Mouse (Mus musculus): ENCODE measurements around the gene Clstn1. TPM values are rescaled to one million over a fixed set of nuclear protein-coding genes. Genes with fewer than 3 reads are reported as not detected.

Gene Clstn1
- 590 and 603 TPM in 2 replicates for total RNA-seq (2014; rRNA removed)
- polyA plus RNA-seq (2015; fragmentation: Nextera tagmentation; extraction: Ambion mirVana) = 193 and 206 TPM in 2 replicates

DNA sequence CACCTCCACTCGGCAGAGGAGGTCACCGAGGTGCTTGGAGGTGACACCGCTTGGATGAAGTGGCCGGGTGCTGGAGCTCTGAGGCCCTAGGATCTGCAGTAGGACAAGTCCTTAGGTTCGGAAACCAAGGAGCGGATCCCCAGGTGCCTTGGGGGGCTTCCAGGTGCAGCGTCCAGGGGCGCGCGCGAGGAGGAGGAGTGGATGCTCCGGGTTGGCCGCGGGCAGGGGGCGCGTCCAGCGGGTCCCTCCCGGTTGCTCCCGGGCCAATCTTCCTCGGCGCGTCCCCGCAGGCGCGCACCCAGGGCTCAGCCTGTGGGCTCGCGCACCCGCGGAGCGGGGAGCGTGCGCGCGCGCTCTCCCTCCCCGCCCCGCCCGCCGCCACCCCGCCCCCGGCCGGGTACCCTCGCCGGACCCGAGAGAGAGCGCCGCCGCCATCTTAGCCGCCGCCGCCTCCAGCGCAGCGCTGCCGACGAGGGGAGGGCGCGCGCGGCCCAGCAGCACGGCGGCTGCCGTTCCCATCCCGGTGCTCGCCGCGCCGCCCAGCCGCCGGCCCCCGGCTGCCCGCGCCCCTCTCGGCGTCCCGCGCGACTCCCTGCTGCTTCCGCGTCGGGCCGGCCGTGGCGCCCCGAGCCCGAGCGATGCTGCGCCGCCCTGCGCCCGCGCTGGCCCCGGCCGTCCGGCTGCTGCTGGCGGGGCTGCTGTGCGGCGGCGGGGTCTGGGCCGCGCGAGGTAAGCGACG lies at the start of gene Clstn1:
Clstn1 (plus strand) TSS at position 425 of the 739 bp plus-strand sequence.
- DNase-seq (ENCODE audit: low spot score) = peak; percentile 94
- H3K4me1 ChIP-seq (ENCODE audit: insufficient read depth, low read length) = 0 out of 2 replicates have a peak, but pooled peaks cover 3% of the 10 kb centered on the region
- H3K9ac ChIP-seq (replicated peaks; ENCODE audit: low read length) = peak within 1 kb of the TSS; percentile 94
- H3K27me3 ChIP-seq (ENCODE audit: insufficient read depth, low read length) = no peaks in the 10 kb centered on the region
- peak within 1 kb of the TSS; percentile 94 for H3K4me3 ChIP-seq (ENCODE audit: low read length)
- peak; percentile 86 for ATAC-seq
- TF ChIP-seq CTCF (IDR thresholded peaks at IDR 0.05; ENCODE audit: low read depth) = no peak
- under 1% methylated on average over 61 of the region's 103 CpGs for WGBS
- H3K4me2 ChIP-seq (ENCODE audit: low read depth, low read length) = peak within 1 kb of the TSS; percentile 98
- H3K36me3 ChIP-seq (ENCODE audit: insufficient read depth, low read length) = no peaks in the 10 kb centered on the region
- peak within 1 kb of the TSS; percentile 91 for H3K27ac ChIP-seq
- H3K9me3 ChIP-seq (ENCODE audit: low read length) = no peaks in the 10 kb centered on the region

DNA sequence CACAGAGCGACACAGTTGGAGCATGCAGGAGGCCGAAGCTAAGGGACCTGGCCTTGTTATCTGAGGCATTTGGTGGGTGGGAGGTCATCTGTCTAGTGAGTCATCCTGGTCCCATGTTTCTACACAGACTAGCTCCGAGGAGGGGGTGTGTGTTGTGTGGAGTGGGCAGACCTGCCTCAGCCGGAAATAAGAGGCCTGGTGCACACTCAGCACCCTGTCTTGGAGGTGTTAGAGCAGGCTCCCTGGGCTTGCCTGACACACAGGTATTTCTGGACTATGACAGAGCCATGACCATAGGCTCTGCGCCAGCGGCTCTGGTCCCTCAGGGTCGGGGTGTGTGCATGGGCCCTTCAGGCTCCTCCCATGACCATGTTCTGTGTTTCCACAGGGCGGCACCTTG lies 46.8 kb upstream of the Clstn1 start:
- Histone ChIP-seq H3K4me2 (ENCODE audit: low read depth, low read length) (no peak overlapping the region), H3K9ac (replicated peaks; ENCODE audit: low read length) (no peak overlapping the region), H3K9me3 (ENCODE audit: low read length) (no peaks in the 10 kb centered on the region), H3K4me1 (ENCODE audit: insufficient read depth, low read length) (no peaks in the 10 kb centered on the region), H3K27ac (no peak overlapping the region), H3K4me3 (ENCODE audit: low read length) (no peak overlapping the region), H3K27me3 (ENCODE audit: insufficient read depth, low read length) (no peaks in the 10 kb centered on the region), H3K36me3 (ENCODE audit: insufficient read depth, low read length) (no peaks in the 10 kb centered on the region)
- ATAC-seq (0 out of 2 replicates have a peak, but pooled peaks have one; percentile 28), DNase-seq (ENCODE audit: low spot score) (no peak)
- TF ChIP-seq CTCF (IDR thresholded peaks at IDR 0.05; ENCODE audit: low read depth) = no peak
- 90% methylated on average over 8 of the region's 8 CpGs for WGBS

DNA sequence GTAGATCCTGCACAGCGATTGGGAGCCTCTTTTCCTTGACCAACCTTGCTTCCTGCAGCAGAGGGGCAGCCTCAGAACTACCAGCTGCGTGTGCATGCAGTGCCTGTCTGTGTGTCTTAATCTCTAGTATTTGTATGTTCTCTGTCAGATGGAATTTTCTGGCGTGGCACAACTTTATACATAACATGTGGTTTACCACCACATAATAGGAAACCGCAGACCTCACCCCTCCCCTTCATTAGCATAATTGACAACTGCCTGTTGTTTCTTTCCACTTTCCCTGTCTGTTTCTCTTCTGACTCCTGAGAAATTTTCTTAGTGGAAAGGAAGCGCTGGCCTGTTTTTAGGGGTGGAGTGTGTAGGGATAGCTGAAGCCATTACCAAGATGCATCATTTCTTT lies 44.3 kb upstream of the Clstn1 start:
- H3K4me2 ChIP-seq (ENCODE audit: low read depth, low read length) = no peak overlapping the region
- ATAC-seq = no peak
- WGBS = 56% methylated on average over 5 of the region's 5 CpGs
- H3K4me1 ChIP-seq (ENCODE audit: insufficient read depth, low read length) = no peaks in the 10 kb centered on the region
- no peak overlapping the region for H3K4me3 ChIP-seq (ENCODE audit: low read length)
- H3K27me3 ChIP-seq (ENCODE audit: insufficient read depth, low read length) = no peaks in the 10 kb centered on the region
- no peak for TF ChIP-seq CTCF (IDR thresholded peaks at IDR 0.05; ENCODE audit: low read depth)
- no peaks in the 10 kb centered on the region for H3K9me3 ChIP-seq (ENCODE audit: low read length)
- H3K27ac ChIP-seq = no peak overlapping the region
- DNase-seq (ENCODE audit: low spot score) = no peak
- peaks cover 17% of the 10 kb centered on the region; the same call in 1 of the 2 replicates for H3K36me3 ChIP-seq (ENCODE audit: insufficient read depth, low read length)
- H3K9ac ChIP-seq (replicated peaks; ENCODE audit: low read length) = no peak overlapping the region

DNA sequence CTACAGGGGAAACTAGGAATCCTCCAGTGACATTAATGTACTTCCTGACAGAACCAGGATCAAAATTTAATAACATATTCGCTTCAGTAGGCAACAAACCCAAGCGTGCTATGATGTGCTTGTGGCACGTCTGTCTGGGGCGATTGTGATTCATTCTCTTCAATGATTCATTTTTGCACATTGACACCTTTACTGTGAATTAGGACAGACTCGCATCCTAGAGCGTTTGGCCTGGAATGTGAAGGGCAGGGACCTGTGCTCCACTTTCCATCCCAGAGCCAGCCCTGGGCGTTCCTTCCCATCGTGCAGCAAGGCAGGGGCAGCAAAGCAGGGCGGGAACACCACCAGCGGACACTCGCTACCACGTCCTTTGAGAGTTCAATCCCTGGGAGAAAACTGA lies 43.8 kb upstream of the Clstn1 start:
- Histone ChIP-seq H3K4me3 (ENCODE audit: low read length) (no peak overlapping the region), H3K27ac (no peak overlapping the region), H3K4me2 (ENCODE audit: low read depth, low read length) (no peak overlapping the region), H3K27me3 (ENCODE audit: insufficient read depth, low read length) (no peaks in the 10 kb centered on the region), H3K9me3 (ENCODE audit: low read length) (no peaks in the 10 kb centered on the region), H3K36me3 (ENCODE audit: insufficient read depth, low read length) (peaks cover 18% of the 10 kb centered on the region; the same call in 1 of the 2 replicates), H3K4me1 (ENCODE audit: insufficient read depth, low read length) (no peaks in the 10 kb centered on the region), H3K9ac (replicated peaks; ENCODE audit: low read length) (no peak overlapping the region)
- DNase-seq (ENCODE audit: low spot score) (no peak), ATAC-seq (no peak)
- 74% methylated on average over 12 of the region's 12 CpGs for WGBS
- no peak for TF ChIP-seq CTCF (IDR thresholded peaks at IDR 0.05; ENCODE audit: low read depth)

DNA sequence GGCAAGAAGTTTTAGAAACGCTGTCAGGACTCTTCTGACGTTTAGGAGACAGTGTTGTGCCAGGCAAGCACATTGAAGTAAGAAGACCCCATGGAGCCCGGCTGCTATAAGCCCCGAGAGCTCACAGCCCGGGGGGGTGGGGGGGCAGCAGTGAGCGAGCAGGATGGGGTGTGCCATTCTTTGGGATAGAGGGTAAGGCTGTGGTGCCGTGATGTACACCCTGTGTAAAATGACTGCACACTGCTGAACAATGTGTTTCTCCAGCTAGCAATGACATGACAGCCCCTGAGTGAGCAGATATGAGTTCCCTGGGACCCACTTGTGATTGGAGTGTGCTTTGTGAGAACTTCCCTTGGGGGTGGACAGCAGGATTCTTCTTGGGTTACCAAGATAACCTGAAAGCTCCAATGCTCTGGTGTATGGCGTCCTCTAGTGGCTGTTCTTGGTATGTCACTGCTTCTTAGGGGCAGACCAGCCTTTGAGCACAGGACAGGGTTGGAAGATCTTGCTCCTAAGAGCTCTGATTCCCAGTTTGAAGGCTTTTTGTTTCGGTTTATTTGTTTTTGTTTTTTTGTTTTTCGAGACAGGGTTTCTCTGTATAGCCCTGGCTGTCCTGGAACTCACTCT lies 43.2 kb upstream of the Clstn1 start:
- peak; percentile 70 for ATAC-seq
- H3K9me3 ChIP-seq (ENCODE audit: low read length) = no peaks in the 10 kb centered on the region
- no peak overlapping the region for H3K27ac ChIP-seq
- no peak overlapping the region for H3K4me2 ChIP-seq (ENCODE audit: low read depth, low read length)
- no peaks in the 10 kb centered on the region for H3K4me1 ChIP-seq (ENCODE audit: insufficient read depth, low read length)
- H3K27me3 ChIP-seq (ENCODE audit: insufficient read depth, low read length) = no peaks in the 10 kb centered on the region
- H3K4me3 ChIP-seq (ENCODE audit: low read length) = no peak overlapping the region
- H3K36me3 ChIP-seq (ENCODE audit: insufficient read depth, low read length) = peaks cover 18% of the 10 kb centered on the region; the same call in 1 of the 2 replicates
- TF ChIP-seq CTCF (IDR thresholded peaks at IDR 0.05; ENCODE audit: low read depth) = peak; percentile 99
- DNase-seq (ENCODE audit: low spot score) = peak; percentile 93
- no peak overlapping the region for H3K9ac ChIP-seq (replicated peaks; ENCODE audit: low read length)
- 28% methylated on average over 10 of the region's 10 CpGs for WGBS

DNA sequence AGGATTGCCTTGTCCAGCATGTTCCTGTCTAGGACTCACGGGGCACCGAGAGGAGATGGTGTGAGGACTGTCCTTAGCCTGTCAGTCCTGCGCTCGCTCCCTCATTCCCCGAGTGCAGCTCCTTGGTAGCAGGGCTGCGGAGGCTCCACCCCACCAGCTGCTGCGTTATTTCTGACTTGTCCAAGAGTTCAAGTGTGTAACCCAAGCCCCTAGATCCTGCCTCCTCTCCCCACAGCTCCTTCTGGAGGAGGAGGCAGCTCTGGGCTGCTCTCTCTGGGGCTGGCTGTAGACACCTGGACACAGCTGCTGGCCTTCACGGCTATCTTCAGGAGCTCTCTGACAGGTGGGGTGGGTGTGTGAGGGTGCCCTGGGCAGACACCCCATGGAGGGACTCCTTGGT lies 41.4 kb upstream of the Clstn1 start:
- no peak for TF ChIP-seq CTCF (IDR thresholded peaks at IDR 0.05; ENCODE audit: low read depth)
- no peak overlapping the region for H3K9ac ChIP-seq (replicated peaks; ENCODE audit: low read length)
- H3K36me3 ChIP-seq (ENCODE audit: insufficient read depth, low read length) = peaks cover 18% of the 10 kb centered on the region; the same call in 1 of the 2 replicates
- DNase-seq (ENCODE audit: low spot score) = no peak
- no peak overlapping the region for H3K4me2 ChIP-seq (ENCODE audit: low read depth, low read length)
- no peak overlapping the region for H3K4me3 ChIP-seq (ENCODE audit: low read length)
- no peak for ATAC-seq
- 64% methylated on average over 8 of the region's 8 CpGs for WGBS
- no peaks in the 10 kb centered on the region for H3K9me3 ChIP-seq (ENCODE audit: low read length)
- H3K27ac ChIP-seq = no peak overlapping the region
- H3K4me1 ChIP-seq (ENCODE audit: insufficient read depth, low read length) = no peaks in the 10 kb centered on the region
- no peaks in the 10 kb centered on the region for H3K27me3 ChIP-seq (ENCODE audit: insufficient read depth, low read length)
